Mouse (Mus musculus): ENCODE measurements around the gene Tmem63a.
"Not testable (repeated sequence)": the region's sequence is repeated elsewhere in the genome, so short reads cannot be mapped to it uniquely, and the experiment has no call there.

The Tmem63a gene

GRCm38 (mm10) chr1:180929599-180929998 lies 12.5 kb upstream of the Tmem63a start:
- DNase-seq: no peak

GRCm38 (mm10) chr1:180931106-180931505 lies 11.0 kb upstream of the Tmem63a start:
- DNase-seq: no peak

DNA sequence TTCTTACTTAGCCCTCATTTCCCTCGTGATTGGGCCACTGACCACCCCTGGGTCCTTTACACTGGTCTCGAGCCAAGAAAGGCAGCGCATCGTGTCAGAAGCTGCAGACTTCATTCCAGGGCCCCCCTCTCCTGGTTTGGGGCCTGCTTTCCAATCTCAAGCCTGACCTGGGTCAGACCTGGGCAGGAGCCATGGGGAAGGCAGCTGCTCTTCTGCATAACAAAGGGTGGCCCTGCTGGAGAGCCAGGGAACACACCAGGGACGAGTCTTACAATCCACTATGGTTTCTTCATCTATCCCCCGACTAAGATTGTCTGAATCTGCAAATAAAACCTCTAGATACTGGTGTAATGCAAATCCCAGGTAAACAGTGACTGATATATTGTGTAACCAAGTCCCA lies 8.5 kb upstream of the Tmem63a start:
- DNase-seq: no peak

- no peak for DNase-seq
Observed at GRCm38 (mm10) chr1:180934467-180935419, 7.4 kb upstream of the Tmem63a start, which contains the start of gene Lefty1. Gene Lefty1 (plus strand): TSS chr1:180935022.

GRCm38 (mm10) chr1:180936610-180937398 lies 5.3 kb upstream of the Tmem63a start:
- DNase-seq: not testable (repeated sequence)

DNA sequence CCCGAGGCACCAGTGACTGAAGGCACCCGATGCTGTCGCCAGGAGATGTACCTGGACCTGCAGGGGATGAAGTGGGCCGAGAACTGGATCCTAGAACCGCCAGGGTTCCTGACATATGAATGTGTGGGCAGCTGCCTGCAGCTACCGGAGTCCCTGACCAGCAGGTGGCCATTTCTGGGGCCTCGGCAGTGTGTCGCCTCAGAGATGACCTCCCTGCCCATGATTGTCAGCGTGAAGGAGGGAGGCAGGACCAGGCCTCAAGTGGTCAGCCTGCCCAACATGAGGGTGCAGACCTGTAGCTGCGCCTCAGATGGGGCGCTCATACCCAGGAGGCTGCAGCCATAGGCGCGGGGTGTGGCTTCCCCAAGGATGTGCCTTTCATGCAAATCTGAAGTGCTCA lies 4.5 kb upstream of the Tmem63a start:
- DNase-seq: not testable (repeated sequence)

GRCm38 (mm10) chr1:180938781-180939180 lies 3.4 kb upstream of the Tmem63a start:
- DNase-seq: not testable (repeated sequence)

DNA sequence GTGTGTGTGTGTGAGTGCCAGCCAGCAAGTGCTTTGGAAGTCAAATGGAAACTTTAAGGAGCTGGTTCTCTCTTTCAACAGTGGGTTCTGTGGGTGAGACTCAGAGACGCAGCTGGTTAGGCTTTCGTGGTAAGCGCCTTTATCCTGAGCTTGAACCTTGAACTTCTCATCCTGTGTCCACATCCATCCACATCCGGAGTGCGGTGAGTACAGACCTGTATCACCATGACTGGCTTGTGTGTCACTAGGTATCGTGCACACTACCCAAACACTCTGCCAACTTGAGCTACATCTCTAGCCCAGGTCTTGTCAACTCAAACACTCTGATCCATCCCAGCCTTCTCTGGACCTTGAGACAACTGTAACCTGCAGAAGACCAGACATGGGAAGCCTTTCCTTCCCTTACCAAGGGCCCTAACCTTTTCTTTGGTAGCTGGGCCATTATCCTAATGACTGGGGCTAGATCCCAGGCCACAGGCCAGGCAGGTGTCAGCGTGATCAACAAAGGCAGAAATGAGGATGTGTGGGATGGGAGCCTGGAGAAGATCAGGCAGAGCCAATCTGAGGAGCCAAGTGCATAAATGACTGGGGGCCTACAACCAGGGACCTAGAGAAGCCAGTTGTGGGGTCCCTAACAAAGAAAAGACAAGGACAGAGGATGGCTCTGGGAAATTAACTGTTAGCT lies 1.2 kb upstream of the Tmem63a start:
- no peak for DNase-seq

DNA sequence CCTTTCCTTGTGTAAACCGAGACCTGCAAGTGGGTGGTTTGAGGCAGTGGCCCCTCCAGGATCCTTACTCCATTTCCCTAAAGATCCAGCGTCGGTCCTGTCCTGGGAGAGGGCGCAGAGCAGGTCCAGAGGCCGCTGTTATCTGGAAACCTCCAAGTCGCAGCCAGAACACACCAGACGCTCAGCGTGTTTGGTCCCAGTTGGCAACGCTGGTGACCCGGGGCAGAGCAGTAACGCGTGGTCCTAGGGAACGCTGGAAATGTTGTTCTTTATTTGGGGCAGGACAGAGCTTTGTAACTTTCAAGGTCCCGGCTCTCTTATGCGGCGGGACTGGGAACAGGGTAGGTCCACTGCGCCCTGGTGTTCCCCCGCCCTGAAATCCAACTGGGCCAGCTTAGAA lies 418 bp upstream of the Tmem63a start:
- no peak for DNase-seq

- DNase-seq: no peak
Observed at GRCm38 (mm10) chr1:180943032-180943644, 994 bp downstream of the Tmem63a start.

DNA sequence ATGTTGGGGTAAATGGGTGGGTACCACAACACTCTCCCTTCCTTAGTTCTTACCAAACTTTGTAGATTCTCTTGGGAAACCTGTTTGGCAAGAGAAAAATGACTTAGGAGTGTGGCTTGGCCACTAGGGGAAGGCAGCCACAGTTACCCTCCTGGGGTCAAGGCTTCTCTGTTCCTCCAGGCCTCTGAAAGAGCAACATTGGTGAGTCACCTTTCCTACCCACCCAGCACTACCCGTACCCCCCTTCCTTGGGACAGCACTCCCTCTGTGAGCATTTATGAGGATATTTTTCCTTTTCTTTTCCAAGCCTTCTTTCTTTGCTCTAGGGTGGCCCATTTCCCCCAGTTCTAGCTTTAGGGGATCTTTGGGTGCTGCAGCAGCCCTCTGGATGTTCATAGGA lies 1.8 kb downstream of the Tmem63a start:
- no peak for DNase-seq

DNA sequence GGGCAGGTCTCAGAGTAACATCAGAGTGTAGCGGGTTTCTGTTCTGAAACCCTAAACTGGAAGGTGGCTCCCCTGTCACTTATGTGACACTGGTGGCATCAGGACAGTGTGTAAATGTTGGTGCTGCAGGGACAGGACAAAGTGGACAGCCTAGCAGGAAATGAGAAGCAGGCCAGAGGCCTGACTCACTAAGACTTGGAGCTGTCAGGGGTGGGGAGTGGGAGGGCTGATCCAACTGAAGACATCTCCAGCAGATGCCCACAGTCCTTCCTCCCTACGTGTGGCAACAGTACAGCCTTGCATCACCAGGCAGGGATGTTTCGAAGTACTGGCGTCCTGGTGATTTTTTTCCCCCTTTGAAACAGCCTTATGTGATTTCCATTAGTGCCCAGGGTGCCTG lies 2.4 kb downstream of the Tmem63a start:
- no peak for DNase-seq

GRCm38 (mm10) chr1:180945001-180945980 lies 3.1 kb downstream of the Tmem63a start:
- DNase-seq: no peak

GRCm38 (mm10) chr1:180946448-180946847 lies 4.3 kb downstream of the Tmem63a start:
- no peak for DNase-seq

DNA sequence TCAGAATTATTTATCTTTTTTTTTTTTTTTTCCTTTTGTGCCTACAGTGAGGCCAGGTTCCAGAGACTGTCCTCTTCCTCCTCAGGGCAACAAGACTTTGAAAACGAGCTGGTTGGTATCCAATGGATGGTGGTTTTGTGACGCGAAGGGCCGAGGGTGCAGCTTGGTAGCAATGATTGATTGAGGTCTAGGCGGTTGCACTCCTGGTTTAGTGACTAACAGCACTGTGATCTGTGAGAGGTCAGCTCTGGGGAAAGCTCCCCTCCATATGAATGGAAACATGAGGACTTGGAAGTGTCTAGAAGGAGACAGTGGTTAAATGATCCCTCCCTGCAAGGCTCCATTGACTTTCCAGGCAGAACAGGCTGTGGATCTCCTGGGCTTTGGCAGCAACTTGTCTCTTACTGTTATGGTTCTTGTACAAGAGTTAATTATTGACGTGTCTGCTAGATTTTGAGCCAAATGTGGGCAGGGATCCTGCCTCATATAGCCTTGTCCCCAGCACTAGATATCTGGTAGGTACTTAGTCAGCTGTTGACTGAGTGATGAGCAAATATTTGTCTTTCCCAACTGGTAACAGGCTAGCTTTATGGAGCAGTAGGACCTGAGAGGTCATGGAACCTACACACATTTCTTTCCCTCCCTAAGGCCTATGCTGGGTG lies 10.1 kb downstream of the Tmem63a start:
- no peak for DNase-seq

GRCm38 (mm10) chr1:180952808-180953207 lies 10.7 kb downstream of the Tmem63a start:
- no peak for DNase-seq

GRCm38 (mm10) chr1:180956401-180956800 lies 14.3 kb downstream of the Tmem63a start:
- no peak for DNase-seq

GRCm38 (mm10) chr1:180956973-180957381 lies 14.8 kb downstream of the Tmem63a start:
- DNase-seq: no peak

GRCm38 (mm10) chr1:180957989-180958388 lies 15.8 kb downstream of the Tmem63a start:
- no peak for DNase-seq

DNA sequence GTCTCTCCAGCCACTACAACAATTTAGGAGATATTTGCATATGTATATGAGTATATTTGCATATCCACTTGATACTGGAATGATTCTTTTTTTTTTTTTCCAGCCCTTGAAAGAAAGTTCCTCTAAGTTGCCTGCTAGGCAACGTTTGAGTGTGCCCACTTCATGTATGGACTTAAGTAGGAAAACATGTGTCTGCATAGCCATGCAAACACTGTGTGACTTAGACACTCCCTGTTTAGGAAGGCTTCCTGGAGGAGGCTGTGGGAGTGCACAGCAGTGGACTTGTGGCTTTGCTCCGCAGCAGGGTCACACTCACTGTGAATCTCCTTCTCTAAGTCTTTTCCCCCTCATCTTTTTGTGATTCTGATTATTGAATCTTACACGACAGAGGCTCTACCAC lies 16.7 kb downstream of the Tmem63a start:
- DNase-seq: no peak

GRCm38 (mm10) chr1:180965786-180966185 lies 23.6 kb downstream of the Tmem63a start:
- DNase-seq: no peak

Measured in right cerebral cortex, postnatal 25 days (tissue).